Comparison of ENCODE assay signal across 23 mouse cellular contexts in genomic region chr1:185369979-185370378, GRCm38 (mm10). TPM values are rescaled to one million over a fixed set of nuclear protein-coding genes. Genes with fewer than 3 reads are reported as not detected.
A peak's percentile ranks its signal among the peaks of the same experiment; 100 is the strongest.
DNase-seq lines count a peak whose midpoint lies in the region; ATAC-seq and TF ChIP-seq lines count a peak whose summit lies in the region.
"Had no signal": no experiment of that assay in that cellular context is flagged by ENCODE, and none has a peak within 500 bp of the region (broad histone marks: within the 10 kb centered on the region; RNA-seq: fewer than 3 reads in every experiment).

No protein-coding gene starts in this region.

- no peaks in the 10 kb centered on the region for H3K9me3 ChIP-seq in kidney, embryonic 15.5 days (replicated peaks)
- no peaks in the 10 kb centered on the region for H3K9me3 ChIP-seq in liver, embryonic 11.5 days (ENCODE audit: control insufficient read depth, low read length)
- no peaks in the 10 kb centered on the region for H3K9me3 ChIP-seq in liver, postnatal 0 days (ENCODE audit: low read length)
- no peaks in the 10 kb centered on the region for H3K9me3 ChIP-seq in neural tube, embryonic 15.5 days (replicated peaks)
- H3K9me3 ChIP-seq: embryonic facial prominence, embryonic 10.5 days; heart, embryonic 15.5 days; hindbrain, embryonic 13.5 days; limb, embryonic 10.5 days; midbrain, embryonic 12.5 days had no signal

- TF ChIP-seq EP300 in liver, postnatal 0 days (IDR thresholded peaks at IDR 0.05; ENCODE audit: low read depth): no peak

- DNase-seq in kidney, adult 11 months: peak; percentile 19
- no peak for DNase-seq in kidney, postnatal 10 days
- no peak for DNase-seq in liver, embryonic 11.5 days (ENCODE audit: low spot score)
- no peak for DNase-seq in liver, postnatal 0 days
- DNase-seq in adrenal gland, adult (ENCODE audit: inconsistent age in 2 of 2, low spot score in 1 of 2): no peak
- DNase-seq in thymus, adult 18-20 months: no peak
- DNase-seq: cerebellum, adult 11 months; cerebellum, adult 9-11 months; gastrocnemius, postnatal 10 days; heart, postnatal 36 days; lung, adult 18-20 months; lung, postnatal 10 days; retina, postnatal 1 day; thymus, postnatal 25 days had no signal

- H3K4me1 ChIP-seq in kidney, embryonic 15.5 days: peaks cover 12% of the 10 kb centered on the region
- peaks cover 4% of the 10 kb centered on the region for H3K4me1 ChIP-seq in liver, embryonic 11.5 days (replicated peaks; ENCODE audit: control insufficient read depth, insufficient read depth, low read length)
- peaks cover 6% of the 10 kb centered on the region; the same call in 1 of the 2 replicates for H3K4me1 ChIP-seq in liver, postnatal 0 days (ENCODE audit: insufficient read depth)
- peaks cover 13% of the 10 kb centered on the region for H3K4me1 ChIP-seq in neural tube, embryonic 15.5 days

- no peak overlapping the region for H3K9ac ChIP-seq in kidney, embryonic 15.5 days
- H3K9ac ChIP-seq in liver, embryonic 11.5 days (ENCODE audit: low read depth, low read length): no peak overlapping the region
- H3K9ac ChIP-seq in liver, postnatal 0 days (replicated peaks): no peak overlapping the region
- H3K9ac ChIP-seq in neural tube, embryonic 15.5 days (replicated peaks): no peak overlapping the region
- H3K9ac ChIP-seq: heart, embryonic 15.5 days; hindbrain, embryonic 13.5 days; midbrain, embryonic 12.5 days had no signal

- no peaks in the 10 kb centered on the region for H3K27me3 ChIP-seq in kidney, embryonic 15.5 days
- H3K27me3 ChIP-seq in liver, embryonic 11.5 days (replicated peaks; ENCODE audit: control insufficient read depth, insufficient read depth, low read length): no peaks in the 10 kb centered on the region
- no peaks in the 10 kb centered on the region for H3K27me3 ChIP-seq in liver, postnatal 0 days (ENCODE audit: insufficient read depth, low read length)
- H3K27me3 ChIP-seq in neural tube, embryonic 15.5 days (replicated peaks): no peaks in the 10 kb centered on the region
- H3K27me3 ChIP-seq: heart, embryonic 15.5 days; hindbrain, embryonic 13.5 days; midbrain, embryonic 12.5 days had no signal

- H3K36me3 ChIP-seq in kidney, embryonic 15.5 days: peaks cover 70% of the 10 kb centered on the region
- H3K36me3 ChIP-seq in liver, embryonic 11.5 days (ENCODE audit: control insufficient read depth, insufficient read depth, low read length): peaks cover 31% of the 10 kb centered on the region
- peaks cover 52% of the 10 kb centered on the region for H3K36me3 ChIP-seq in liver, postnatal 0 days (replicated peaks; ENCODE audit: insufficient read depth, low read length)
- peaks cover 44% of the 10 kb centered on the region for H3K36me3 ChIP-seq in neural tube, embryonic 15.5 days

- 0 out of 2 replicates have a peak, but pooled peaks have one; percentile 52 for ATAC-seq in kidney, embryonic 15.5 days (replicated peaks; ENCODE audit: low FRiP score)
- ATAC-seq in liver, embryonic 11.5 days (replicated peaks; ENCODE audit: low FRiP score): peak; percentile 46; the same call in 1 of the 2 replicates
- ATAC-seq in liver, postnatal 0 days: peak; percentile 70
- no peak for ATAC-seq in neural tube, embryonic 15.5 days (ENCODE audit: low FRiP score)
- ATAC-seq: CD4-positive, CD25-positive, alpha-beta regulatory T cell, adult 4 months; forebrain, embryonic 16.5 days had no signal

- no peak overlapping the region for H3K4me3 ChIP-seq in kidney, embryonic 15.5 days (replicated peaks)
- H3K4me3 ChIP-seq in liver, embryonic 11.5 days (ENCODE audit: low read depth, low read length): no peak overlapping the region
- H3K4me3 ChIP-seq in liver, postnatal 0 days (ENCODE audit: low read depth, low read length): no peak overlapping the region
- H3K4me3 ChIP-seq in neural tube, embryonic 15.5 days (replicated peaks): no peak overlapping the region
- H3K4me3 ChIP-seq: embryonic facial prominence, embryonic 10.5 days; heart, embryonic 15.5 days; hindbrain, embryonic 13.5 days; limb, embryonic 10.5 days; midbrain, embryonic 12.5 days had no signal

- 87% methylated on average over 6 of the region's 6 CpGs for WGBS in kidney, embryonic 15.5 days
- 88% methylated on average over 6 of the region's 6 CpGs for WGBS in liver, embryonic 11.5 days
- WGBS in liver, postnatal 0 days (ENCODE audit: insufficient replicate concordance): 69% methylated on average over 6 of the region's 6 CpGs
- 93% methylated on average over 6 of the region's 6 CpGs for WGBS in neural tube, embryonic 15.5 days

- no peak overlapping the region for H3K4me2 ChIP-seq in kidney, embryonic 15.5 days
- no peak overlapping the region for H3K4me2 ChIP-seq in liver, embryonic 11.5 days
- H3K4me2 ChIP-seq in liver, postnatal 0 days (ENCODE audit: low read depth, low read length): no peak overlapping the region
- no peak overlapping the region for H3K4me2 ChIP-seq in neural tube, embryonic 15.5 days
- H3K4me2 ChIP-seq: heart, embryonic 15.5 days; hindbrain, embryonic 13.5 days; midbrain, embryonic 12.5 days had no signal

- no peak for TF ChIP-seq CTCF in liver, postnatal 0 days (IDR thresholded peaks at IDR 0.05; ENCODE audit: low read depth)

- H3K27ac ChIP-seq in kidney, embryonic 15.5 days: no peak overlapping the region
- no peak overlapping the region for H3K27ac ChIP-seq in liver, embryonic 11.5 days (ENCODE audit: low read depth, low read length)
- H3K27ac ChIP-seq in liver, postnatal 0 days (ENCODE audit: low read depth): no peak overlapping the region
- H3K27ac ChIP-seq in neural tube, embryonic 15.5 days (replicated peaks): no peak overlapping the region
- H3K27ac ChIP-seq: embryonic facial prominence, embryonic 10.5 days; heart, embryonic 15.5 days; hindbrain, embryonic 13.5 days; limb, embryonic 10.5 days; midbrain, embryonic 12.5 days had no signal

RNA-seq across cellular contexts. Expression of gene Eprs, which starts 7.1 kb away (rescaled TPM):
- polyA plus RNA-seq in kidney, embryonic 15.5 days (2015; fragmentation: Nextera tagmentation; extraction: Ambion mirVana): 142 and 160 TPM in 2 replicates
- 180 and 202 TPM in 2 replicates for polyA plus RNA-seq in liver, embryonic 11.5 days (2014; fragmentation: Nextera tagmentation; extraction: Ambion mirVana)
- polyA plus RNA-seq in liver, postnatal 0 days (2015; fragmentation: Nextera tagmentation; extraction: Ambion mirVana): 47.4 and 55.4 TPM in 2 replicates
- 134 and 138 TPM in 2 replicates for polyA plus RNA-seq in neural tube, embryonic 15.5 days (2015; fragmentation: Nextera tagmentation; extraction: Ambion mirVana)

RNA-seq across cellular contexts. Expression of gene Bpnt1, which starts 38.0 kb away (rescaled TPM):
- 53.2 and 54.3 TPM in 2 replicates for polyA plus RNA-seq in kidney, embryonic 15.5 days (2015; fragmentation: Nextera tagmentation; extraction: Ambion mirVana)
- polyA plus RNA-seq in liver, embryonic 11.5 days (2014; fragmentation: Nextera tagmentation; extraction: Ambion mirVana): 28.4 and 29.4 TPM in 2 replicates
- 21.7 TPM in 2 replicates for polyA plus RNA-seq in liver, postnatal 0 days (2015; fragmentation: Nextera tagmentation; extraction: Ambion mirVana)
- 68.6 and 70.4 TPM in 2 replicates for polyA plus RNA-seq in neural tube, embryonic 15.5 days (2015; fragmentation: Nextera tagmentation; extraction: Ambion mirVana)

RNA-seq across cellular contexts. Expression of gene Iars2, which starts 40.8 kb away (rescaled TPM):
- 30.4 and 32.7 TPM in 2 replicates for polyA plus RNA-seq in kidney, embryonic 15.5 days (2015; fragmentation: Nextera tagmentation; extraction: Ambion mirVana)
- polyA plus RNA-seq in liver, embryonic 11.5 days (2014; fragmentation: Nextera tagmentation; extraction: Ambion mirVana): 41.0 and 49.6 TPM in 2 replicates
- polyA plus RNA-seq in liver, postnatal 0 days (2015; fragmentation: Nextera tagmentation; extraction: Ambion mirVana): 13.8 and 15.3 TPM in 2 replicates
- polyA plus RNA-seq in neural tube, embryonic 15.5 days (2015; fragmentation: Nextera tagmentation; extraction: Ambion mirVana): 18.5 and 19.7 TPM in 2 replicates
